In genomic region chr15:79416460-79417085, GRCm38 (mm10) we compare ENCODE assay signal across 12 mouse cellular contexts.
"Had no signal": no experiment of that assay in that cellular context is flagged by ENCODE, and none has a peak within 500 bp of the region (broad histone marks: within the 10 kb centered on the region; RNA-seq: fewer than 3 reads in every experiment).

No protein-coding gene starts in this region.

- H3K4me1 ChIP-seq: midbrain, embryonic 12.5 days; neural tube, embryonic 15.5 days had no signal

- H3K27me3 ChIP-seq: midbrain, embryonic 12.5 days; neural tube, embryonic 15.5 days had no signal

- DNase-seq: kidney, adult 2 months; kidney, postnatal 25 days; lung, adult 18-20 months; right cerebral cortex, adult 18-20 months; right cerebral cortex, postnatal 4 days; spleen, adult 18-20 months; thymus, adult 18-20 months; thymus, postnatal 14 days had no signal

- H3K27ac ChIP-seq: left cerebral cortex, adult 2 months; limb, embryonic 10.5 days; midbrain, embryonic 12.5 days; neural tube, embryonic 15.5 days had no signal

- H3K9ac ChIP-seq: midbrain, embryonic 12.5 days; neural tube, embryonic 15.5 days had no signal

- H3K9me3 ChIP-seq: limb, embryonic 10.5 days; midbrain, embryonic 12.5 days; neural tube, embryonic 15.5 days had no signal

- H3K4me3 ChIP-seq: left cerebral cortex, adult 2 months; limb, embryonic 10.5 days; midbrain, embryonic 12.5 days; neural tube, embryonic 15.5 days had no signal
